Mouse (Mus musculus) megakaryocyte, embryonic 14.5 days (primary cell): ENCODE data around the gene Wdfy4.

ENCODE experiments used
- FLI1 ChIP-seq: IDR thresholded peaks from 2 replicates; pipeline ENCODE4 v1.6.1; 2012; ENCODE audit warnings: low read length, inconsistent platforms, mixed read lengths
- GATA1 ChIP-seq: IDR thresholded peaks from 3 replicates; pipeline ENCODE4 v1.6.1; 2012; ENCODE audit warnings: mixed read lengths, low read length, inconsistent platforms, borderline replicate concordance

- TF ChIP-seq GATA1 (no peak), FLI1 (no peak)
These were observed 68.7 kb downstream of the Wdfy4 start for GRCm38 (mm10) chr14:33116590-33116989.
